Mouse (Mus musculus) heart, embryonic 16.5 days (tissue): ENCODE data around the gene Ccdc85b. TPM values are rescaled to one million over a fixed set of nuclear protein-coding genes. Genes with fewer than 3 reads are reported as not detected.
A peak's percentile ranks its signal among the peaks of the same experiment; 100 is the strongest.

Experiments
- ATAC-seq: fragments of 200-750 bp; cut with Nextera tagmentation; replicated peaks from 2 replicates; pipeline ENCODE4 v1.8.0; 2017; ENCODE audit warnings: moderate number of reproducible peaks; ENCODE audit not compliant: insufficient read depth, low FRiP score; ENCODE audit errors: extremely low read depth
- H3K27ac ChIP-seq: fragments of 300-500 bp; sonication (generic); 2 replicates; pipeline ENCODE4 v1.5.1; 2014; ENCODE audit warnings: mild to moderate bottlenecking, low read length, control low read depth, moderate library complexity
- H3K27me3 ChIP-seq: fragments of 300-500 bp; sonication (generic); 2 replicates; pipeline ENCODE4 v1.6.1; 2014; ENCODE audit warnings: low read length, mixed read lengths; ENCODE audit not compliant: control insufficient read depth, insufficient read depth
- H3K36me3 ChIP-seq: fragments of 300-500 bp; sonication (generic); 2 replicates; pipeline ENCODE4 v1.6.1; 2014; ENCODE audit not compliant: control insufficient read depth, insufficient read depth
- H3K4me1 ChIP-seq: fragments of 300-500 bp; sonication (generic); 2 replicates; pipeline ENCODE4 v1.6.1; 2014; ENCODE audit warnings: low read length, mixed read lengths; ENCODE audit not compliant: control insufficient read depth, insufficient read depth
- H3K4me2 ChIP-seq: fragments of 300-500 bp; sonication (generic); 2 replicates; pipeline ENCODE4 v1.6.1; 2014; ENCODE audit warnings: low read depth, mild to moderate bottlenecking, control low read depth, low read length
- H3K4me3 ChIP-seq: fragments of 300-500 bp; sonication (generic); 2 replicates; pipeline ENCODE4 v1.5.1; 2014; ENCODE audit warnings: mild to moderate bottlenecking, control low read depth, low read length
- H3K9ac ChIP-seq: fragments of 300-500 bp; sonication (generic); 2 replicates; pipeline ENCODE4 v1.6.1; 2014; ENCODE audit warnings: low read length, control low read depth
- H3K9me3 ChIP-seq: fragments of 300-500 bp; sonication (generic); replicated peaks from 2 replicates; pipeline ENCODE4 v1.6.1; 2016; ENCODE audit warnings: low read length; ENCODE audit not compliant: control insufficient read depth
- WGBS: fragments of 180-500 bp; shearing (Covaris S2); extraction: QIAGEN DNeasy Blood & Tissue Kit; methylation state at CpG from one replicate; pipeline ENCODE4 v1.1.7; 2014; 5-methylcytosine and 5-hydroxymethylcytosine counted together
- polyA plus RNA-seq: library from polyadenylated mRNA; unstranded; fragments of >200 nt; fragmentation: Nextera tagmentation; extraction: Ambion mirVana; gene quantifications from 2 replicates; pipeline ENCODE4 v1.2.1, GENCODE M21; 2015

Ccdc85b gene
- polyA plus RNA-seq, 1 experiment from 2014 or later = 7.6 TPM

DNA sequence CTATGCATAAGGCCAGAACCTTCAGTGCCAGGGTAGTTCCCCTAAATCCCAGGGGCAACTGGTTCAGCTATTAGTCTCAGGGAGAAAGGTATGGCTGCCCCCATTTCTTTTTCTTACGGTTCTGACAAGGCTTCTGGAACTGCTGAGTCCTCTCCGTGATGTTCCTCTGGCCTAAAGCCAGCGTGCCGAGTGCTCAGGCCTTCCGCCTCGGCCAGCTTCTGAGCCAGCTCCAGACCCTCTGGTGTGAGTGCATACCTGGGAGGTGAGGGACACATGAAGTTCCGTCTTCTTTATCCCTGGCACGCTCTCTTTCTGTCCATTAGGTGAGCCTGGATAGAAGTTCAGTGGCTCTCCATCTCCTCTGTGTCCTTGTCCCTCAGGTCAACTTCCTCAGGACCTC lies 27.7 kb upstream of the Ccdc85b start:
- no peak for ATAC-seq
- no peaks in the 10 kb centered on the region for H3K27me3 ChIP-seq
- no peaks in the 10 kb centered on the region for H3K9me3 ChIP-seq
- H3K4me2 ChIP-seq = no peak overlapping the region
- H3K9ac ChIP-seq = no peak overlapping the region
- H3K36me3 ChIP-seq = peaks cover 29% of the 10 kb centered on the region
- no peak overlapping the region for H3K4me3 ChIP-seq
- H3K4me1 ChIP-seq = peaks cover 20% of the 10 kb centered on the region
- 87% methylated on average over 8 of the region's 8 CpGs for WGBS
- no peak overlapping the region for H3K27ac ChIP-seq

GRCm38 (mm10) chr19:5484496-5484895 lies 26.8 kb upstream of the Ccdc85b start:
- peaks cover 16% of the 10 kb centered on the region for H3K4me1 ChIP-seq
- no peak for ATAC-seq
- no peaks in the 10 kb centered on the region for H3K9me3 ChIP-seq
- peaks cover 33% of the 10 kb centered on the region for H3K36me3 ChIP-seq
- H3K4me2 ChIP-seq = no peak overlapping the region
- no peaks in the 10 kb centered on the region for H3K27me3 ChIP-seq
- no peak overlapping the region for H3K27ac ChIP-seq
- 81% methylated on average over 5 of the region's 5 CpGs for WGBS
- no peak overlapping the region for H3K4me3 ChIP-seq
- H3K9ac ChIP-seq = no peak overlapping the region

DNA sequence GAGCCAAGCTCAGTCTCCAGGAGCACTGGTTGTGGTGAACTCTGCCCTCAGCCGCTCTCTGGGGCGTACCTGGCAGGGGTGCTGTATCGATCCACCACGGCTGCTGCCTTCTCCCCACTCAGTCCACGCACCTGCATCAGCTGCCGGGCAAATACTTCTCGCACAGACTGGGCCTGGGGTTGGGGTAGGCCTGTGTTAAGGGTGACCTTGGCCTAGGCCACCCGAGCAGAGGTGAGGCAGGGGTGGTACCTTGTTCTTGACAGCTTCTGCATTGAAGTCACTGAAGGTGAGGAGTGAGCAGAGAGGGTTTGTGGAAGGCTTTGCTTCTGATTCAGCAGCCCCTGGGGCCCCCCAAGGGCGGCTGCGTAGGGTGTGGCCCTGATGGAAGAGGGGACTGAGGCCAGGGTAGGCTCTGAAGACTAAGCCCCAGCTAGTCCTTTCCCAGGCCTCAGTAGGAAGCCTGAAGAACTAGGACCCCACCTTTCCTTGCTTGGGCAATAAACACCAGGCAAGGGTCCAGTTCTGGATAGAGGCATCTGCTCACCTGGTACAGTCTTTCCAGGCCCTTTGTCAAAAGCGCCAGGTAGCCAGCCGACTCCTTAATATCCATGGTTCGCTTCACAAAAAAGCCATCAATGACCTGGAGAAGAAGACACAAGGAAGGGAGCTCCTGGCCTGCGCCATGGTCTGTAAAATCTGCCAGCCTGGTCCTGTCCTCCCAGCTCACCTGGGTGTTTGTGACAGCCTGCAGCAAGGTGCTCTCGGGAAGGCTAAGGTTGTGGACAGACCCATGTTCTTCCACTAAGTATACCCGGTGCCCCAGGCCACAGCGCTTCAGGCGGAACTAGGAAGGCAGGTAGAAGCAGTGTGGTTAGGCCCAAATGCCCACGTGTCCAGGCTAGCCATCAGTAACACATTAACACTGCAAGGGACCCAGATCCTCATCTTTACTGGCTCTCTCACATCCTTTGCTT lies 26.0 kb upstream of the Ccdc85b start:
- Histone ChIP-seq H3K4me1 (peaks cover 15% of the 10 kb centered on the region), H3K9ac (no peak overlapping the region), H3K4me3 (no peak overlapping the region), H3K27ac (no peak overlapping the region), H3K36me3 (peaks cover 33% of the 10 kb centered on the region), H3K4me2 (no peak overlapping the region), H3K9me3 (no peaks in the 10 kb centered on the region), H3K27me3 (no peaks in the 10 kb centered on the region)
- no peak for ATAC-seq
- WGBS = 91% methylated on average over 19 of the region's 19 CpGs

- Histone ChIP-seq H3K4me3 (no peak overlapping the region), H3K27me3 (no peaks in the 10 kb centered on the region), H3K4me1 (0 out of 2 replicates have a peak, but pooled peaks cover 1% of the 10 kb centered on the region), H3K9me3 (no peaks in the 10 kb centered on the region), H3K9ac (no peak overlapping the region), H3K27ac (no peak overlapping the region), H3K36me3 (peaks cover 33% of the 10 kb centered on the region), H3K4me2 (no peak overlapping the region)
- 89% methylated on average over 10 of the region's 10 CpGs for WGBS
- ATAC-seq = no peak
These were observed 23.7 kb upstream of the Ccdc85b start for GRCm38 (mm10) chr19:5481398-5481797.

DNA sequence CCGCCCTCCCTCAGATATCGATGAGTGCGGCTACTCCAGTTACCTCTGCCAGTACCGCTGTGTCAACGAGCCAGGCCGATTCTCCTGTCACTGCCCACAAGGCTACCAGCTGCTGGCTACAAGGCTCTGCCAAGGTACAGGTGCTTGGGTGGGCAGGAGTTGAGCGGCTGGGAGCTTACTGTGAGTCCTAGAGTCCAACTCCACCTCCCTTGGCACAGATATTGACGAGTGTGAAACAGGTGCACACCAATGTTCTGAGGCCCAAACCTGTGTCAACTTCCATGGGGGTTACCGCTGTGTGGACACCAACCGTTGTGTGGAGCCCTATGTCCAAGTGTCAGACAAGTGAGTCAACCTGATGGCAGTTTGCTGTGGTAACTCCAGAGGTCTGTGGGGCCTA lies 22.3 kb upstream of the Ccdc85b start:
- Histone ChIP-seq H3K27ac (no peak overlapping the region), H3K9me3 (no peaks in the 10 kb centered on the region), H3K4me1 (peaks cover 7% of the 10 kb centered on the region), H3K36me3 (peaks cover 23% of the 10 kb centered on the region), H3K4me3 (no peak overlapping the region), H3K9ac (no peak overlapping the region), H3K27me3 (no peaks in the 10 kb centered on the region), H3K4me2 (no peak overlapping the region)
- no peak for ATAC-seq
- 88% methylated on average over 10 of the region's 10 CpGs for WGBS

- Histone ChIP-seq H3K36me3 (peaks cover 20% of the 10 kb centered on the region), H3K9me3 (no peaks in the 10 kb centered on the region)
- WGBS = 90% methylated on average over 18 of the region's 18 CpGs
These were observed 20.1 kb upstream of the Ccdc85b start for GRCm38 (mm10) chr19:5477668-5478300.

DNA sequence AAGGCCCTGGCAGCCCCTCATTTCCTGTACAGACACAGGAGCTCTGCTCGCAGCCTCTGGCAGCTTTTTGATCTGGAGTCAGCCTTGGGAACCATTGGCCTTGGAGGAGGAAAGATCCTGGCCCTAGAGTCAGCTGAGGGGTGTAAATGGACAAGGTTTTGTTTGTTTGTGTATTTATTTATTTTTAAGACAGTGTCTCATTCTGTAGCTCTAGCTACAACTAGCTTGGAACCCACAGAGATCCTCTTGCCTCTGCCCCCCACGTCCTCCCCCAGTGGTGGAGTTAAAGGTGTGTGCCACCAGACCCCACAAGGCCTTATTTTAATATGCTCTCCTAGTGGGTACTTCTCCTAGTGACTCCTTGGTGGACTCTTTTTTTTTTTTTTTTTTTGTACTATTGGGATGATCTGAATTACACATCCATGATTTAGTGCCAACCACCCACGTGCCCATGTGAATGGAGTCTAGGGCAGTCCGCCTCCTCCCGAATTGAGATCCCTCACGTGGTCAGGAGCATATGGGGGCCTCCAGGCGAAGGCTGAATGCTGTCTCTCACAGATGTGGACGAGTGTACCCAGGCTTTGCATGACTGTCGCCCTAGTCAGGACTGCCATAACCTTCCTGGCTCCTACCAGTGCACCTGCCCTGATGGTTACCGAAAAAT lies 19.4 kb upstream of the Ccdc85b start:
- H3K4me2 ChIP-seq = no peak overlapping the region
- ATAC-seq = no peak
- H3K27me3 ChIP-seq = no peaks in the 10 kb centered on the region
- H3K9ac ChIP-seq = no peak overlapping the region
- H3K36me3 ChIP-seq = peaks cover 14% of the 10 kb centered on the region
- 85% methylated on average over 10 of the region's 10 CpGs for WGBS
- H3K27ac ChIP-seq = no peak overlapping the region
- H3K4me3 ChIP-seq = no peak overlapping the region
- H3K4me1 ChIP-seq = peaks cover 8% of the 10 kb centered on the region
- H3K9me3 ChIP-seq = no peaks in the 10 kb centered on the region

More at GRCm38 (mm10) chr19:5477668-5478300, 20.1 kb upstream of the Ccdc85b start:
- H3K4me1 ChIP-seq = peaks cover 8% of the 10 kb centered on the region
- ATAC-seq = no peak
- no peak overlapping the region for H3K27ac ChIP-seq
- no peak overlapping the region for H3K9ac ChIP-seq
- no peak overlapping the region for H3K4me3 ChIP-seq
- no peak overlapping the region for H3K4me2 ChIP-seq
- H3K27me3 ChIP-seq = no peaks in the 10 kb centered on the region

GRCm38 (mm10) chr19:5475069-5475714 lies 17.5 kb upstream of the Ccdc85b start:
- peak overlapping the region; percentile 90 for H3K9ac ChIP-seq
- 0 out of 2 replicates have a peak, but pooled peaks have one; percentile 1 for ATAC-seq
- peak overlapping the region; percentile 72 for H3K4me3 ChIP-seq
- H3K9me3 ChIP-seq = no peaks in the 10 kb centered on the region
- peak overlapping the region; percentile 86 for H3K27ac ChIP-seq
- H3K36me3 ChIP-seq = peaks cover 3% of the 10 kb centered on the region
- H3K4me2 ChIP-seq = peak overlapping the region; percentile 97
- H3K4me1 ChIP-seq = peaks cover 8% of the 10 kb centered on the region
- WGBS = 20% methylated on average over 13 of the region's 13 CpGs
- no peaks in the 10 kb centered on the region for H3K27me3 ChIP-seq
